ENCODE assay signal across 9 mouse cellular contexts in genomic region chr15:82960786-82961561, GRCm38 (mm10). TPM values are rescaled to one million over a fixed set of nuclear protein-coding genes. Genes with fewer than 3 reads are reported as not detected.
DNase-seq lines count a peak whose midpoint lies in the region; ATAC-seq and TF ChIP-seq lines count a peak whose summit lies in the region.
"Had no signal": no experiment of that assay in that cellular context is flagged by ENCODE, and none has a peak within 500 bp of the region (broad histone marks: within the 10 kb centered on the region; RNA-seq: fewer than 3 reads in every experiment).

No protein-coding gene starts in this region.

- H3K36me3 ChIP-seq in limb, embryonic 15.5 days: no peaks in the 10 kb centered on the region
- H3K36me3 ChIP-seq in thymus, adult 2 months (ENCODE audit: control insufficient read depth, insufficient read depth, low read length): no peaks in the 10 kb centered on the region

- peaks cover 28% of the 10 kb centered on the region for H3K27me3 ChIP-seq in limb, embryonic 15.5 days
- H3K27me3 ChIP-seq in thymus, adult 2 months (ENCODE audit: control insufficient read depth, insufficient read depth, low read length): no peaks in the 10 kb centered on the region

- H3K9ac ChIP-seq in limb, embryonic 15.5 days: no peak overlapping the region

- H3K27ac ChIP-seq in limb, embryonic 15.5 days: no peak overlapping the region
- H3K27ac ChIP-seq in thymus, adult 2 months (ENCODE audit: control insufficient read depth, insufficient read depth, low read length): no peak overlapping the region

- peaks cover 67% of the 10 kb centered on the region for H3K4me1 ChIP-seq in limb, embryonic 15.5 days
- H3K4me1 ChIP-seq in thymus, adult 2 months (replicated peaks; ENCODE audit: control insufficient read depth, insufficient read depth, low read length): peaks cover 16% of the 10 kb centered on the region

- no peak for TF ChIP-seq POLR2A in thymus, adult 2 months (IDR thresholded peaks at IDR 0.05; ENCODE audit: control insufficient read depth, extremely low read depth, insufficient read depth, low read length, poor library complexity)

- peak; percentile 52 for DNase-seq in cerebellum, adult 9-11 months
- DNase-seq in testis, postnatal 10 days (ENCODE audit: low spot score): peak; percentile 57
- no peak for DNase-seq in testis, postnatal 14 days (ENCODE audit: low spot score)
- DNase-seq in thymus, adult 2 months: no peak
- no peak for DNase-seq in thymus, postnatal 0 days (ENCODE audit: low spot score)
- no peak for DNase-seq in right cerebral cortex, postnatal 36 days (ENCODE audit: low spot score in 2 of 2)
- DNase-seq: kidney, adult 2 months had no signal

- TF ChIP-seq CTCF in thymus, adult 2 months (IDR thresholded peaks at IDR 0.05; ENCODE audit: borderline replicate concordance, control insufficient read depth, extremely low read depth, insufficient read depth, low read length, poor library complexity): no peak

- peak overlapping the region; percentile 25 for H3K4me3 ChIP-seq in limb, embryonic 15.5 days
- H3K4me3 ChIP-seq in thymus, adult 2 months (ENCODE audit: control insufficient read depth, insufficient read depth, low read length): no peak overlapping the region

- peak overlapping the region; percentile 45 for H3K4me2 ChIP-seq in limb, embryonic 15.5 days

- no peak for ATAC-seq in cerebellum, adult (ENCODE audit: insufficient number of reproducible peaks, low FRiP score, low TSS enrichment)
- ATAC-seq in limb, embryonic 15.5 days (ENCODE audit: insufficient number of reproducible peaks, low FRiP score, low TSS enrichment, low read depth): no peak

- WGBS in limb, embryonic 15.5 days: 6% methylated on average over 26 of the region's 26 CpGs
- 50% methylated on average over 26 of the region's 26 CpGs for WGBS in thymus, adult 2 months

- no peaks in the 10 kb centered on the region for H3K9me3 ChIP-seq in limb, embryonic 15.5 days

RNA-seq across cellular contexts. Expression of gene Tcf20, which starts 26.7 kb away (rescaled TPM):
- polyA plus RNA-seq in limb, embryonic 15.5 days (2015; fragmentation: Nextera tagmentation; extraction: Ambion mirVana): 8.5 and 10.5 TPM in 2 replicates
- polyA plus RNA-seq in thymus, adult 2 months (2012; rRNA removed): 48.7 and 69.3 TPM in 2 replicates
- polyA plus RNA-seq in thymus, postnatal 0 days (2015; fragmentation: Nextera tagmentation; extraction: Ambion mirVana): 9.9 and 13.1 TPM in 2 replicates

Comparison
In these comparisons a context has a peak if more than half of its experiments do, and no peak if none do; other contexts are left out.
1. DNase-seq: peak in cerebellum, adult 9-11 months (single experiment) and testis, postnatal 10 days (single experiment); none in testis, postnatal 14 days (single experiment), thymus, adult 2 months (single experiment), thymus, postnatal 0 days (single experiment) and right cerebral cortex, postnatal 36 days (0 of 2).